13 mouse cellular contexts compared by ENCODE assay signal in genomic region chr3:49485105-49485504, GRCm38 (mm10).
A peak's percentile ranks its signal among the peaks of the same experiment; 100 is the strongest.
DNase-seq lines count a peak whose midpoint lies in the region.
"Had no signal": no experiment of that assay in that cellular context is flagged by ENCODE, and none has a peak within 500 bp of the region (broad histone marks: within the 10 kb centered on the region; RNA-seq: fewer than 3 reads in every experiment).

No protein-coding gene starts in this region.

- DNase-seq in heart, adult 18-20 months = peak; percentile 52 to 58
- no peak for DNase-seq in heart, embryonic 10.5 days (ENCODE audit: low spot score)
- DNase-seq in 3T3-L1 (ENCODE audit: low read depth, low spot score) = peak; percentile 88
- DNase-seq in fibroblast of lung, adult 2 months (ENCODE audit: low read depth) = peak; percentile 64
- DNase-seq in lung, adult 18-20 months = peak; percentile 4 to 33
- no peak for DNase-seq in cerebellum, postnatal 4 days (ENCODE audit: low spot score in 2 of 2)
- no peak for DNase-seq in adrenal gland, postnatal 36 days
- DNase-seq in frontal cortex, postnatal 36 days (ENCODE audit: low spot score in 2 of 2) = no peak
- DNase-seq: adrenal gland, postnatal 25 days; B cell, adult 2 months; cerebellum, adult 9-10 months had no signal

- WGBS in heart, embryonic 10.5 days = 83% methylated on average over 8 of the region's 8 CpGs

- H3K27me3 ChIP-seq in heart, embryonic 10.5 days (ENCODE audit: insufficient read depth, poor library complexity, severe bottlenecking) = no peaks in the 10 kb centered on the region
- H3K27me3 ChIP-seq: kidney, embryonic 15.5 days had no signal

- H3K36me3 ChIP-seq in heart, embryonic 10.5 days = no peaks in the 10 kb centered on the region
- H3K36me3 ChIP-seq: forebrain, embryonic 10.5 days; kidney, embryonic 15.5 days had no signal

- no peak overlapping the region for H3K4me3 ChIP-seq in heart, embryonic 10.5 days
- H3K4me3 ChIP-seq: forebrain, embryonic 10.5 days; kidney, embryonic 15.5 days had no signal

- no peak overlapping the region for H3K27ac ChIP-seq in heart, embryonic 10.5 days
- H3K27ac ChIP-seq: forebrain, embryonic 10.5 days; kidney, embryonic 15.5 days had no signal

- H3K9me3 ChIP-seq in heart, embryonic 10.5 days = no peaks in the 10 kb centered on the region
- H3K9me3 ChIP-seq: forebrain, embryonic 10.5 days; kidney, embryonic 15.5 days had no signal

- H3K4me1 ChIP-seq in heart, embryonic 10.5 days = no peaks in the 10 kb centered on the region
- H3K4me1 ChIP-seq: forebrain, embryonic 10.5 days; kidney, embryonic 15.5 days had no signal

Comparison
In these comparisons a context has a peak if more than half of its experiments do, and no peak if none do; other contexts are left out.
1. DNase-seq: peak in heart, adult 18-20 months (2 of 2), 3T3-L1 (single experiment), fibroblast of lung, adult 2 months (single experiment) and lung, adult 18-20 months (2 of 2); none in heart, embryonic 10.5 days (single experiment), cerebellum, postnatal 4 days (0 of 2), adrenal gland, postnatal 36 days (0 of 2) and frontal cortex, postnatal 36 days (0 of 2).